Mouse (Mus musculus) frontal cortex, adult 2 months (tissue): ENCODE data around the gene Zfp688. TPM values are rescaled to one million over a fixed set of nuclear protein-coding genes. Genes with fewer than 3 reads are reported as not detected.
"Not testable (repeated sequence)": the region's sequence is repeated elsewhere in the genome, so short reads cannot be mapped to it uniquely, and the experiment has no call there.

Experiments
- DNase-seq, 2 experiments: peaks; one replicate each; pipeline ENCODE4 v3.0.0; 2022; ENCODE audit warnings: low spot score in 1 of 2; ENCODE audit errors: extremely low spot score in 1 of 2
- polyA plus RNA-seq: library from polyadenylated mRNA; depleted of rRNA; stranded (reverse); fragments of >200 nt; gene quantifications from 2 replicates; pipeline ENCODE4 v1.2.3, GENCODE M21; 2012

Gene Zfp688
- polyA plus RNA-seq, 1 experiment = 18.6 TPM

- peak; percentile 16 to 68 for DNase-seq
Observed at GRCm38 (mm10) chr7:127422247-127422646, 379 bp upstream of the Zfp688 start.

DNA sequence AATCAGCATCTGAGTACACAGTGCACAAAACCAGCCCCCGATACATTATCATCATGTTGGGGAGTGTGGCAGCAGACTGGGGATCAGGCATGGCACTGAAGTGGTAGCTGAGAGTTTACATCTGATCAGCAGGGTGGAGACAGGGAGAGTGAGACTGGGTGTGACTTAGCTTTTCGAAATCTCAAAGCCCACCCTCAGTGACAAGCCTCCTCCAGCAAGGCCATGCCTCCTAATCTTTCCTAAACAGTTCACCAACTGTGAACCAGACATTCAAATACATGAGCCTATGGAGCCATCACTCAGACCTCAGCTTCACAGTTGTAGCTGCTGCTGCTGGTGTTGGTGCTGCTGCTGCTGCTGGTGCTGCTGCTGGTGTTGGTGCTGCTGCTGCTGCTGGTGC, 10.4 kb downstream of the Zfp688 start:
- DNase-seq = no peak

DNA sequence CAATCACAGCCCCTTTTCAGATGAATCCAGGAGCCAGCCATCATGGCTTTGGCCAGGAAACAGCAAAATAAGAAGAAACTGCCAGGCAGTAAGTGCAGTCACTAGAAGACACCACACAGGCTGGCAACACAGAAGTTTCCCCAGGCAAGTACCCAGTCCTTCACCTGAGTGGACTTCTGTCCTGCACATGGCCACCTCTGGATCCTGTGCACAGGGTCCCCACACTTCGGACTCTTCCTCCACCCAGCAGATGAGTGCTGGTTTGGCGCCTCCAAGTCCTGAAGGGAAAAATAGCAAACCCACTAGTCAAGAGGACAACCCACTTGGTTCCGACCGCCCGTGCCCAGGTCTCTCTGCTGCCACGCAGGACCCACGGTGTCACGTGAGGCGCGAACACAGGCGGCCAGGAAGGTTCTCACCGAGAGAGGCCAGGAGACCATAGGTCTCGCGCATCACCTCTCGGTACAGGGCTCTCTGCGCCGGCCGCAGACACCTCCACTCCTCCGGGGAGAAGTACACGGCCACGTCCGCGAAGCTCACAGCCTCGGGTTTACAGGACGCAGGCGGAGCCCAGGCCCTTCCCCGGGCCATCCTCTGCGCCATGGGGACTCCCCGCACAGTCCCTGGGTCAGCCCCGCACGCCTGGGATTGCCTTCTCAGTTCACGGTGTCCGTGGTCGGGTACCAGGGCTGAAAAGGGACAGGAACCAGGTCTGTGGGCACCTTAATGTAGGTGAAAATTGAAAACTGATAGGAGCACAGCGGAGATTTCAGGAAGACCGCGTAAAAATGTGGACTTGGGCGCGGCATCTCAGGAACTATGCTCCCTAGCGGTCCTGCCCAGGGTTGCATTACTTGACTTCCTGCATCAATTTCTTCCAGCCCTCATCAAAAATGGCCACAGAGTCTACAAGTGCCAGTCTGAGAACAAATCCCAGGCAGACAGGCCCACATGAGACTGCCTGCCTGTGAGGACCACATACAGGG, 15.6 kb downstream of the Zfp688 start, which contains the start of gene Zfp764:
TSS of gene Zfp764 (minus strand) at position 821 of the 986 bp plus-strand sequence.
- peak; percentile 67 to 92 for DNase-seq

DNA sequence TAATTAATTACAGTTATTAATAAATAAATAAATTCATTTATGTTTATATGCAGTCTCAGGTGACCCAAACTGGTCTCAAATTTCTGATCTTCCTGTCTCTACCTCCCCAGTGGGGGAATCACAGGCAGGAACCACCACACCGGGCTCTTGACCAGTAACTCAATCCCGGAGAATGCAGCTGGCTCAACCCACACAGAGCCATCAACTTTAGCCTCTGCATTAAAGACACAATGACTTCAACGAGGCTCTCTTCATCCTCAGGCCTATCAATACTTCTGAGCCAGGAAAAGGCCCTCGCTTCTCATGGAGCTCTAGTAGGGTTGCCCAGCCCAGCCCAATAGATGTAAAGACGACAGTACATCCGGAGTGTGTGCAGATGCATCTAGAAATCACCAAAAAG, 17.8 kb downstream of the Zfp688 start:
- not testable (repeated sequence) for DNase-seq

DNA sequence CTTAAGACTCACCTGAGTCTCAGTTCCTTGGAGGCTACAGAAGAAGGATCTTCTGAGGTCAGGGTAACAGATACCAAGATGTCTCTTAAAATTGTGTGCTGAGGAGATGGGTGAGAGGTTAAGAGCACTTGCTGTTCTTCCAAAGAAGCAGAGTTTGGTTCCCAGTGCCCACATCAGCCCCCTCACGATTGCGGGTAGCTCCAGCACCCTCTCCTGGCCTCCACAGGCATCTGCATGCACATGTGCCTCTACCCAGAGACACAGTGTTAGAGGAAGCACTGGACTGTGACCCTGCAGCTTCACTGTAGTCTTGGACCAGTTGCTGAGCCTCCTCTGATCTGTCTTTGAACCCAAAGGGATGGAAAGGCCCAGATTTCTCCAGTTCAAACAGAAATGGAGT, 18.9 kb downstream of the Zfp688 start:
- DNase-seq = no peak

DNA sequence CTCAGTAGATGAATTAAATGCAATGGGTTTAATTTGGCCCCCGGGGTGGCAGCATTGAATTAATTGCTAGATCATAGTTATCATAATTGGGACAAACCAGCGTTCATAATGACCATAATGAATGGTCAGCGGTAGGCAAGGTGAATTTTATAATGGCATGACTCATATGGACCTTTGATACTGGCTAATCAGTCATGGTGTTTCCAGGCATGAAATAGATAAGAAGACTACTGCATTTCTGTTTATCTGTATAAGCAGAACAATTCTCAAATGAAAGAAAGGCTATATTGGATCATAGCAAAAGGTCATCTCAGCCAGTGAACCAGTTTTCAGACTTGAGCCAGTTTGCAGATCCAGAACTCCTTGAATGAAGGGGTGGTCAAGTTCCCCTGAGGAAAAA, 21.5 kb downstream of the Zfp688 start:
- no peak for DNase-seq

- DNase-seq = no peak
Observed at GRCm38 (mm10) chr7:127393944-127394333, 27.9 kb downstream of the Zfp688 start.

DNA sequence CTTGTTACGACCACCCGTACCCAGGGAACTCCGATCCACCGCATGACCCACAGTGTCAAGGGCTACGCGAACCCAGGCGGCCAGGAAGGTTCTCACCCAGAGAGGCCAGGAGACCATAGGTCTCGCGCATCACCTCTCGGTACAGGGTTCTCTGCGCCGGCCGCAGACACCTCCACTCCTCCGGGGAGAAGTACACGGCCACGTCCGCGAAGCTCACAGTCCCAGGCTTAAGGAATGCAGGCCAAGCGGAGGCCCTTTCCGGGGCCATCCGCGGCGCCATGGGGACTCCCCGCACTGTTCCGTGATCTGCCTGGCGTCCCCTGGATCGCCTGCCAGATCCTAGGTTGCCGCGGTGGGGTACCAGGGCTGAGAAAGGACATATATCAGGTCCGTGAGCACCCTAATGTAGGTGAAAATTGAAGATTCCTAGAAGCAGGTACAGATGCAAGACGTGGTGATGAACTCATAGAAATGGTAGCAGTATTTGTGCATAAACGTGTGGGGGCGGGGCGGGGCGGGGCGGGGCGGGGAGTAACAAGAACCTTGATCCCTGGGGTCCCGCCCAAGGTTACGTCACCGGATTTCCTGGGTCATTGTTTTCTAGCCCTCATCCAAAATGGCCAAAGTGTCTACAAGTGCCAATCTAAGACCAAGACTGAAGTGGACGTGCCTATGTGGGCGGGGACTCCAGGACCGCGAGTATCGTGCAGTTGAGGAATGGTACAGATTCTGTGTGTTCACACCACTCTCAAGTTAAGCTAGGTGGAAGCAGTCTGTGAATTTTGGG, 28.5 kb downstream of the Zfp688 start, which contains the start of gene E430018J23Rik:
TSS of gene E430018J23Rik (minus strand) at position 473 of the 787 bp plus-strand sequence.
- peak; percentile 97 to 99 for DNase-seq

DNA sequence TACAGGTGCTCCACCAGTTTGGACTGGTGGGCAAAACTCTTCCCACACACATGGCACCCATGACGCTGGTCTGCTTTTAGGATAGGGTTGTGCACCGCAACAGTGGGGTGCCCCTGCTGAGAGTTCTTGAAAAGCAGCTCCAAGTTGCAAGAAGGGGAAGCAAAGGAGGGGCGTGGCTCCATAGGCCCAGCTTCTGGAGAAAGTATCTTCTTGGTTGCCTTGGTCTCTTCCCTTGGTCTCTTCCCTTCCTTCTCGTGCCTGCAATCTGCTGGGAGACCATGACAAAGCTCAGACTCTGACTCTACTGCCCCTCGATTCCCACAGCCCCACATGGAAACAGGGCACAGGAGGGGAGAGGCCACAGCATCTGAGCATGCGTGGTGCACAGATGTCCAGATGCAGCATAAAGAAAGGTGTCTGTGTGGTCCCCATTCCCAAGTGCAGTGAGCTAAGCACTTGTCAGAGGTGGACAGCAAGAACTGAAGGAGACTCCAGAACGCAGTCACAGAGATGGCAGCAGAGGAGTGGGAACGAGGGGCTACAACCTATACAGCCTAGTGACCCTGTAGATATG, 29.5 kb downstream of the Zfp688 start:
- no peak for DNase-seq

- DNase-seq = no peak
Observed at GRCm38 (mm10) chr7:127391538-127391937, 30.3 kb downstream of the Zfp688 start.

- DNase-seq = no peak
Observed at GRCm38 (mm10) chr7:127390306-127390705, 31.6 kb downstream of the Zfp688 start.

- DNase-seq = not testable (repeated sequence)
Observed at GRCm38 (mm10) chr7:127388201-127388600, 33.7 kb downstream of the Zfp688 start.

DNA sequence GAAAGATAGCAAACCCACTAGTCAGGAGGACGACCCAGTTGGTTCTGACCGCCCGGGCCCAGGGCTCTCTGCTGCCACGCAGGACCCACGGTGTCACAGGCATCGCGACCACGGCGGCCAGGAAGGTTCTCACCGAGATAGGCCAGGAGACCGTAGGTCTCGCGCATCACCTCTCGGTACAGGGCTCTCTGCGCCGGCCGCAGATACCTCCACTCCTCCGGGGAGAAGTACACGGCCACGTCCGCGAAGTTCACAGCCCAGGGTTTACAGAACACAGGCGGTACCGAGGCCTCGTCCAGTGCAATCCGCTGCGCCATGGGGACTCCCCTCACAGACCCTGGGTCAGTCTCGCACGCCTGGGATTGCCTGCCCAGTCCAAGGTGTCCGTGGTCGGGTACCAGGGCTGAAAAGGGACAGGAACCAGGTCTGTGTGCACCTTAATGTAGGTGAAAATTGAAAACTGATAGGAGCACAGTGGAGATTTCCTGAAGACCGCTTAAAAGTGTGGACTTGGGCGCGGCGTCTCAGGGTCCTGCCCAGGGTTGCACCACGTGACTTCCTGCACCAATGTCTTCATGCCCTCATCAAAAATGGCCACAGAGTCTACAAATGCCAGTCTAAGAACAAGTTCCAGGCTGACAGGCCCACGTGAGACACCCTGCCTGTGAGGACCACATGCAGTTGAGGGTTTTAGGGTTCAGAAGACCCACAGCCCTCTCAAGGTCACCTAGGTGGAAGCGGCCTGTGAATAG, 35.1 kb downstream of the Zfp688 start, which contains the start of gene 9130019O22Rik:
TSS of gene 9130019O22Rik (minus strand) at position 526 of the 752 bp plus-strand sequence.
- DNase-seq = peak; percentile 89 to 97

DNA sequence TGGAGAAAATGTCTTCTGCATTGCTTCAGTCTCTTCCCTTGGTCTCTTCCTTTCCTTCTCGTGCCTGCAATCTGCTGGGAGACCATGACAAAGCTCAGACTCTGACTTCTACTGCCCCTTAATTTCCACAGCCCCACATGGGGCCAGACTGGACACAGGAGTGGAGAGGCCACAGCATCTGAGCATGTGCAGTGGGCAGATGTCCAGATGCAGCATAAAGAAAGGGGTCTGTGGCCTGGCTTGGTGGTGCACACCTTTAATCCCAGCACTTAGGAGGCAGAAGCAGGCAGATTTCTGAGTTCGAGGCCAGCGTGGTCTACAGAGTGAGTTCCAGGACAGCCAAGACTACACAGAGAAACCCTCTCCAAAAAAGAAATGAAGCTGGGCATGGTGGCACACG, 36.3 kb downstream of the Zfp688 start:
- DNase-seq = not testable (repeated sequence)

DNA sequence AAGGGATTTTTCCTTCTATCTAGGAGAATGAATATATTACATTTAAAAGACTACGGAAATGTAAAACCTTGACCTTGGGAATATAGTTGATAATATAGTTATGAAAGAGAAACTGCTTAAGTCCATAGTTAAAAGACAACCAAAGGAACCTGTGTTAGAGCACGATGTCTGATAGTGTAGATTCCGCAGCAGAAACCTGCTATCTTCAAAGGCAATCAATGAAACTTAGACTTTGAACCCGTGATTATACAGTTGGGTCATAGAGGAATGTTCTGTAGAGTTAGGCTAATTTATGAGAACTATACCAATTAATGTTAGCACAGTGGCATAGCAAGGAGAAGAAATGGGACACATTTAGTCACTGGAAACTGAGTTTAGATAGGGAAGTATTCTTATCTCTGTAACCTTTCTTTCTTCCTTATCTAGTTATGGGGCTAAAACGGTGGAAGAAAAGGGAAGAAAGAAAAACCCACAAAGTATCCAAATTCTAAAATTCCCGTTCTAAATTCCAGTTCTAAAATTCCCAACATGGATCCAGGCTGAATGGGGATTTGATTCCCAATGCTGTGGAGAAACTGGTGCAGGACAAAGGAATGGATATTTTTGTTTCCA, 43.5 kb downstream of the Zfp688 start:
- no peak for DNase-seq

GRCm38 (mm10) chr7:127375271-127376245, 46.3 kb downstream of the Zfp688 start, which contains the start of gene Zfp747:
TSS of gene Zfp747 (minus strand) at chr7:127376050.
- DNase-seq = peak; percentile 90 to 97

GRCm38 (mm10) chr7:127371870-127372269, 50.0 kb downstream of the Zfp688 start:
- not testable (repeated sequence) for DNase-seq

DNA sequence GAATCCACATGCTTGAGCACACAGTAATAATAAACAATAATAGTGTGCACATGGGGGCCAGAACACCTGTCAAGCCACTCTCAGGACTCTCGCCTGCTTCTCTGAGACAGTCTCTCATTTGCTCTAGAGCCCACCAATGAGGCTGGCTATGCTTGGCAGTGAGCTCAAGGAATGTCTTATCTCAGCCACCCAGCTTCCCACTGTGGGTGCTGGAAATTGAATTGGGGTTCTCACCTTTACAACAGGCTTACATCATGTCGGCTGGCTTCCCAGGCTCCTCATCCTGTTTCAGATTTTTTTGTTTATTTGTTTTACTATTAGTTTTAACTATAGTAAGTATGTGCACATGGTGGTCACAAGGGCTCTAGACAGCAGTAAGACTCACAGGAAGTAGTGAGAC, 50.7 kb downstream of the Zfp688 start:
- DNase-seq = no peak
